7 mouse cellular contexts compared by ENCODE assay signal in genomic region chr7:45898125-45898524, GRCm38 (mm10). TPM values are rescaled to one million over a fixed set of nuclear protein-coding genes. Genes with fewer than 3 reads are reported as not detected.
A peak's percentile ranks its signal among the peaks of the same experiment; 100 is the strongest.
DNase-seq lines count a peak whose midpoint lies in the region; ATAC-seq and TF ChIP-seq lines count a peak whose summit lies in the region.
"Not testable (repeated sequence)": the region's sequence is repeated elsewhere in the genome, so short reads cannot be mapped to it uniquely, and the experiment has no call there.

No protein-coding gene starts in this region.

- TF ChIP-seq CTCF in ES-Bruce4 (IDR thresholded peaks at IDR 0.05; ENCODE audit: low read depth, low read length), result not testable (repeated sequence)

- H3K9ac ChIP-seq in ES-Bruce4 (ENCODE audit: low read depth, poor library complexity, severe bottlenecking), result peak overlapping the region; percentile 78
- not testable (repeated sequence) for H3K9ac ChIP-seq in forebrain, embryonic 16.5 days (replicated peaks; ENCODE audit: low read depth, low read length); hindbrain, embryonic 15.5 days; limb, embryonic 11.5 days (ENCODE audit: low read length); neural tube, embryonic 14.5 days (replicated peaks; ENCODE audit: low read depth, low read length)

- not testable (repeated sequence) for H3K4me1 ChIP-seq in ES-Bruce4 (ENCODE audit: control insufficient read depth, insufficient read depth, low read length); forebrain, embryonic 16.5 days (replicated peaks; ENCODE audit: control insufficient read depth, insufficient read depth, low read length); limb, embryonic 11.5 days (ENCODE audit: control insufficient read depth, insufficient read depth, low read length); neural tube, embryonic 14.5 days (ENCODE audit: control insufficient read depth, insufficient read depth, low read length)
- H3K4me1 ChIP-seq in hindbrain, embryonic 15.5 days (replicated peaks), result peaks cover 15% of the 10 kb centered on the region

- H3K9me3 ChIP-seq in ES-Bruce4 (replicated peaks; ENCODE audit: control insufficient read depth, insufficient read depth, low read length, poor library complexity, severe bottlenecking); forebrain, embryonic 16.5 days (ENCODE audit: control insufficient read depth, low read length); hindbrain, embryonic 15.5 days; limb, embryonic 11.5 days (ENCODE audit: control insufficient read depth, low read length); neural tube, embryonic 14.5 days (ENCODE audit: control insufficient read depth, low read length): not testable (repeated sequence)

- not testable (repeated sequence) for TF ChIP-seq POLR2A in ES-Bruce4 (IDR thresholded peaks at IDR 0.05; ENCODE audit: insufficient read depth, low read length)

- DNase-seq in cerebellum, adult 11-12 months, result peak; percentile 36
- not testable (repeated sequence) for DNase-seq in limb, embryonic 11.5 days (ENCODE audit: low spot score)
- peak; percentile 17 for DNase-seq in lung, postnatal 14 days

- peak overlapping the region; percentile 69 for H3K4me3 ChIP-seq in ES-Bruce4 (ENCODE audit: low read depth, low read length)
- not testable (repeated sequence) for H3K4me3 ChIP-seq in forebrain, embryonic 16.5 days (replicated peaks; ENCODE audit: low read length); limb, embryonic 11.5 days (ENCODE audit: low read depth, low read length); neural tube, embryonic 14.5 days (ENCODE audit: low read depth, low read length)
- H3K4me3 ChIP-seq in hindbrain, embryonic 15.5 days, result peak overlapping the region; percentile 53; the same call in 1 of the 2 replicates

- H3K4me2 ChIP-seq in forebrain, embryonic 16.5 days (ENCODE audit: low read length), result peak overlapping the region; percentile 94
- peak overlapping the region; percentile 90 for H3K4me2 ChIP-seq in hindbrain, embryonic 15.5 days
- peak overlapping the region; percentile 71; the same call in 1 of the 2 replicates for H3K4me2 ChIP-seq in limb, embryonic 11.5 days (ENCODE audit: low read depth, severe bottlenecking)
- H3K4me2 ChIP-seq in neural tube, embryonic 14.5 days (ENCODE audit: low read depth, low read length), result peak overlapping the region; percentile 92; the same call in 1 of the 2 replicates

- not testable (repeated sequence) for H3K27me3 ChIP-seq in ES-Bruce4 (ENCODE audit: control insufficient read depth, insufficient read depth, low read length, poor library complexity, severe bottlenecking); forebrain, embryonic 16.5 days (replicated peaks; ENCODE audit: control insufficient read depth, insufficient read depth, low read length); hindbrain, embryonic 15.5 days; limb, embryonic 11.5 days (ENCODE audit: control insufficient read depth, insufficient read depth, low read length); neural tube, embryonic 14.5 days (ENCODE audit: control insufficient read depth, insufficient read depth, low read length)

- peak overlapping the region; percentile 62 for H3K27ac ChIP-seq in ES-Bruce4 (ENCODE audit: insufficient read depth, low read length)
- H3K27ac ChIP-seq in forebrain, embryonic 16.5 days (ENCODE audit: low read length); limb, embryonic 11.5 days (replicated peaks; ENCODE audit: low read depth, low read length); neural tube, embryonic 14.5 days (ENCODE audit: low read depth, low read length): not testable (repeated sequence)
- 0 out of 2 replicates have a peak overlapping the region, but pooled peaks have one; percentile 82 for H3K27ac ChIP-seq in hindbrain, embryonic 15.5 days (replicated peaks)

- TF ChIP-seq EP300 in ES-Bruce4 (IDR thresholded peaks at IDR 0.05; ENCODE audit: insufficient read depth, low read depth, low read length), result not testable (repeated sequence)

- WGBS in forebrain, embryonic 16.5 days, result 51% methylated on average over 4 of the region's 4 CpGs
- WGBS in hindbrain, embryonic 15.5 days, result 50% methylated on average over 4 of the region's 4 CpGs
- 56% methylated on average over 4 of the region's 4 CpGs for WGBS in limb, embryonic 11.5 days
- 45% methylated on average over 4 of the region's 4 CpGs for WGBS in neural tube, embryonic 14.5 days

- H3K36me3 ChIP-seq in ES-Bruce4 (ENCODE audit: control insufficient read depth, insufficient read depth, low read length, poor library complexity, severe bottlenecking); forebrain, embryonic 16.5 days (ENCODE audit: control insufficient read depth, insufficient read depth); hindbrain, embryonic 15.5 days; limb, embryonic 11.5 days (ENCODE audit: control insufficient read depth, insufficient read depth, low read length); neural tube, embryonic 14.5 days (ENCODE audit: control insufficient read depth, insufficient read depth, low read length): not testable (repeated sequence)

- not testable (repeated sequence) for ATAC-seq in forebrain, embryonic 16.5 days; hindbrain, embryonic 15.5 days (ENCODE audit: low FRiP score, low read depth); limb, embryonic 11.5 days (ENCODE audit: insufficient number of reproducible peaks, low FRiP score, low TSS enrichment, low read depth); neural tube, embryonic 14.5 days (ENCODE audit: low read depth)

RNA-seq across cellular contexts. Expression of gene Tmem143, which starts 1.4 kb away (rescaled TPM):
- polyA plus RNA-seq in ES-Bruce4 (2011; ENCODE audit: insufficient read depth, insufficient read length, low read depth, missing spikeins), result 21.7 and 28.2 TPM in 2 replicates
- 5.7 and 6.0 TPM in 2 replicates for polyA plus RNA-seq in forebrain, embryonic 16.5 days (2015; fragmentation: Nextera tagmentation; extraction: Ambion mirVana)
- polyA plus RNA-seq in hindbrain, embryonic 15.5 days (2015; fragmentation: Nextera tagmentation; extraction: Ambion mirVana), result 6.7 and 8.5 TPM in 2 replicates
- polyA plus RNA-seq in limb, embryonic 11.5 days (2014; fragmentation: Nextera tagmentation; extraction: Ambion mirVana), result 3.6 and 4.3 TPM in 2 replicates
- polyA plus RNA-seq in neural tube, embryonic 14.5 days (2014; fragmentation: Nextera tagmentation; extraction: Ambion mirVana), result 4.0 and 4.8 TPM in 2 replicates

RNA-seq across cellular contexts. Expression of gene Syngr4, which starts 1.6 kb away (rescaled TPM):
- 2.0 and 3.4 TPM in 2 replicates for polyA plus RNA-seq in ES-Bruce4 (2011; ENCODE audit: insufficient read depth, insufficient read length, low read depth, missing spikeins)
- 0.63 TPM in 1 of 2 replicates, not detected in the other for polyA plus RNA-seq in forebrain, embryonic 16.5 days (2015; fragmentation: Nextera tagmentation; extraction: Ambion mirVana)
- polyA plus RNA-seq in hindbrain, embryonic 15.5 days (2015; fragmentation: Nextera tagmentation; extraction: Ambion mirVana), result 0.34 TPM in 1 of 2 replicates, not detected in the other
- polyA plus RNA-seq in limb, embryonic 11.5 days (2014; fragmentation: Nextera tagmentation; extraction: Ambion mirVana), result 1.0 and 1.8 TPM in 2 replicates
- polyA plus RNA-seq in neural tube, embryonic 14.5 days (2014; fragmentation: Nextera tagmentation; extraction: Ambion mirVana), result 0.37 TPM in 1 of 2 replicates, not detected in the other

RNA-seq across cellular contexts. Expression of gene Grin2d, which starts 19.9 kb away (rescaled TPM):
- 0.43 and 0.68 TPM in 2 replicates for polyA plus RNA-seq in ES-Bruce4 (2011; ENCODE audit: insufficient read depth, insufficient read length, low read depth, missing spikeins)
- 0.56 and 1.5 TPM in 2 replicates for polyA plus RNA-seq in forebrain, embryonic 16.5 days (2015; fragmentation: Nextera tagmentation; extraction: Ambion mirVana)
- polyA plus RNA-seq in hindbrain, embryonic 15.5 days (2015; fragmentation: Nextera tagmentation; extraction: Ambion mirVana), result 3.4 and 4.3 TPM in 2 replicates
- 0.07 TPM in 1 of 2 replicates, not detected in the other for polyA plus RNA-seq in limb, embryonic 11.5 days (2014; fragmentation: Nextera tagmentation; extraction: Ambion mirVana)
- polyA plus RNA-seq in neural tube, embryonic 14.5 days (2014; fragmentation: Nextera tagmentation; extraction: Ambion mirVana), result 3.4 and 4.3 TPM in 2 replicates

RNA-seq across cellular contexts. Expression of gene Emp3, which starts 23.1 kb away (rescaled TPM):
- 10.6 and 11.0 TPM in 2 replicates for polyA plus RNA-seq in ES-Bruce4 (2011; ENCODE audit: insufficient read depth, insufficient read length, low read depth, missing spikeins)
- 19.2 and 21.6 TPM in 2 replicates for polyA plus RNA-seq in forebrain, embryonic 16.5 days (2015; fragmentation: Nextera tagmentation; extraction: Ambion mirVana)
- polyA plus RNA-seq in hindbrain, embryonic 15.5 days (2015; fragmentation: Nextera tagmentation; extraction: Ambion mirVana), result 34.1 and 43.6 TPM in 2 replicates
- 30.3 and 35.9 TPM in 2 replicates for polyA plus RNA-seq in limb, embryonic 11.5 days (2014; fragmentation: Nextera tagmentation; extraction: Ambion mirVana)
- 5.3 and 36.4 TPM in 2 replicates for polyA plus RNA-seq in neural tube, embryonic 14.5 days (2014; fragmentation: Nextera tagmentation; extraction: Ambion mirVana)

RNA-seq across cellular contexts. Expression of gene Kdelr1, which starts 25.6 kb away (rescaled TPM):
- polyA plus RNA-seq in ES-Bruce4 (2011; ENCODE audit: insufficient read depth, insufficient read length, low read depth, missing spikeins), result 98.0 and 102 TPM in 2 replicates
- polyA plus RNA-seq in forebrain, embryonic 16.5 days (2015; fragmentation: Nextera tagmentation; extraction: Ambion mirVana), result 41.8 TPM in 2 replicates
- polyA plus RNA-seq in hindbrain, embryonic 15.5 days (2015; fragmentation: Nextera tagmentation; extraction: Ambion mirVana), result 56.4 and 61.0 TPM in 2 replicates
- polyA plus RNA-seq in limb, embryonic 11.5 days (2014; fragmentation: Nextera tagmentation; extraction: Ambion mirVana), result 72.7 and 97.1 TPM in 2 replicates
- polyA plus RNA-seq in neural tube, embryonic 14.5 days (2014; fragmentation: Nextera tagmentation; extraction: Ambion mirVana), result 67.9 and 98.6 TPM in 2 replicates
